ENCODE assay signal across 8 mouse cellular contexts in genomic region chr11:5064282-5065055, GRCm38 (mm10). TPM values are rescaled to one million over a fixed set of nuclear protein-coding genes. Genes with fewer than 3 reads are reported as not detected.
A peak's percentile ranks its signal among the peaks of the same experiment; 100 is the strongest.
DNase-seq lines count a peak whose midpoint lies in the region; ATAC-seq and TF ChIP-seq lines count a peak whose summit lies in the region.

No protein-coding gene starts in this region.

- WGBS in kidney, adult 2 months, result 19% methylated on average over 38 of the region's 38 CpGs
- WGBS in heart, embryonic 14.5 days, result 20% methylated on average over 38 of the region's 38 CpGs
- 13% methylated on average over 38 of the region's 38 CpGs for WGBS in limb, embryonic 15.5 days
- 12% methylated on average over 38 of the region's 38 CpGs for WGBS in neural tube, embryonic 14.5 days

- peaks cover 6% of the 10 kb centered on the region for H3K79me2 ChIP-seq in MEL (ENCODE audit: control insufficient read depth, insufficient read depth, low read length, poor library complexity)

- peaks cover 19% of the 10 kb centered on the region for H3K4me1 ChIP-seq in kidney, adult 2 months (ENCODE audit: control insufficient read depth, insufficient read depth, low read length)
- H3K4me1 ChIP-seq in MEL (ENCODE audit: control insufficient read depth in 1 of 2, insufficient read depth in 2 of 2, low read length in 2 of 2), result peaks cover 6 to 30% of the 10 kb centered on the region in 2 experiments
- peaks cover 20 to 39% of the 10 kb centered on the region in 2 experiments for H3K4me1 ChIP-seq in heart, embryonic 14.5 days (ENCODE audit: control insufficient read depth in 2 of 2, insufficient read depth in 2 of 2, low read length in 2 of 2)
- H3K4me1 ChIP-seq in limb, embryonic 15.5 days, result peaks cover 52% of the 10 kb centered on the region
- peaks cover 31% of the 10 kb centered on the region for H3K4me1 ChIP-seq in neural tube, embryonic 14.5 days (ENCODE audit: control insufficient read depth, insufficient read depth, low read length)

- peak overlapping the region; percentile 77 for H3K9ac ChIP-seq in MEL (ENCODE audit: control insufficient read depth, low read depth, low read length, poor library complexity, severe bottlenecking)
- H3K9ac ChIP-seq in heart, embryonic 14.5 days (ENCODE audit: low read length), result peak overlapping the region; percentile 73
- H3K9ac ChIP-seq in limb, embryonic 15.5 days, result peak overlapping the region; percentile 67
- peak overlapping the region; percentile 62 for H3K9ac ChIP-seq in neural tube, embryonic 14.5 days (replicated peaks; ENCODE audit: low read depth, low read length)

- no peaks in the 10 kb centered on the region for H3K27me3 ChIP-seq in kidney, adult 2 months (replicated peaks; ENCODE audit: control insufficient read depth, insufficient read depth, low read length)
- no peaks in the 10 kb centered on the region for H3K27me3 ChIP-seq in MEL (ENCODE audit: control insufficient read depth in 1 of 2, insufficient read depth in 2 of 2, low read length in 2 of 2)
- peaks cover 37% of the 10 kb centered on the region for H3K27me3 ChIP-seq in heart, embryonic 14.5 days (ENCODE audit: control insufficient read depth, insufficient read depth, low read length)
- H3K27me3 ChIP-seq in limb, embryonic 15.5 days, result peaks cover 45% of the 10 kb centered on the region
- peaks cover 38% of the 10 kb centered on the region for H3K27me3 ChIP-seq in neural tube, embryonic 14.5 days (ENCODE audit: control insufficient read depth, insufficient read depth, low read length)

- TF ChIP-seq CTCF in kidney, adult 2 months (conservative IDR thresholded peaks at IDR 0.05; ENCODE audit: insufficient read depth, insufficient read length, low read depth, low read length), result no peak
- no peak for TF ChIP-seq CTCF in MEL (IDR thresholded peaks at IDR 0.05 in 2 of 3, conservative IDR thresholded peaks at IDR 0.05 in 1 of 3; ENCODE audit: control insufficient read depth in 1 of 3, insufficient read depth in 1 of 3, low read depth in 2 of 3, low read length in 3 of 3, poor library complexity in 1 of 3, severe bottlenecking in 1 of 3)

- ATAC-seq in heart, embryonic 14.5 days (ENCODE audit: insufficient number of reproducible peaks, insufficient read depth, low FRiP score, low read depth), result no peak
- ATAC-seq in limb, embryonic 15.5 days (ENCODE audit: insufficient number of reproducible peaks, low FRiP score, low TSS enrichment, low read depth), result no peak
- ATAC-seq in neural tube, embryonic 14.5 days (ENCODE audit: low read depth), result peak; percentile 5; the same call in 1 of the 2 replicates
- no peak for ATAC-seq in inflammation-experienced regulatory T-cells, adult 6 months

- peak overlapping the region; percentile 88 for H3K4me2 ChIP-seq in heart, embryonic 14.5 days (ENCODE audit: low read length)
- H3K4me2 ChIP-seq in limb, embryonic 15.5 days, result peak overlapping the region; percentile 90
- H3K4me2 ChIP-seq in neural tube, embryonic 14.5 days (ENCODE audit: low read depth, low read length), result peak overlapping the region; percentile 91

- no peaks in the 10 kb centered on the region for H3K9me3 ChIP-seq in MEL (replicated peaks; ENCODE audit: insufficient read depth, low read length)
- H3K9me3 ChIP-seq in heart, embryonic 14.5 days (ENCODE audit: control insufficient read depth, low read length), result no peaks in the 10 kb centered on the region
- H3K9me3 ChIP-seq in limb, embryonic 15.5 days, result no peaks in the 10 kb centered on the region
- no peaks in the 10 kb centered on the region for H3K9me3 ChIP-seq in neural tube, embryonic 14.5 days (ENCODE audit: control insufficient read depth, low read length)

- no peak for TF ChIP-seq RAD21 in MEL (IDR thresholded peaks at IDR 0.05; ENCODE audit: low read depth, low read length)

- no peak for TF ChIP-seq POLR2A in kidney, adult 2 months (IDR thresholded peaks at IDR 0.05; ENCODE audit: low read depth, low read length)
- TF ChIP-seq POLR2A in MEL (IDR thresholded peaks at IDR 0.05; ENCODE audit: control insufficient read depth in 1 of 2, insufficient read depth in 1 of 2, low read depth in 1 of 2, low read length in 2 of 2, poor library complexity in 1 of 2), result no peak

- no peak overlapping the region for H3K27ac ChIP-seq in kidney, adult 2 months (ENCODE audit: insufficient read depth, low read depth, low read length)
- H3K27ac ChIP-seq in MEL (ENCODE audit: control insufficient read depth, low read depth, low read length), result peak overlapping the region; percentile 6; the same call in 1 of the 2 replicates
- 0 out of 4 replicates have a peak overlapping the region, but pooled peaks of 1 of the 2 experiments have one; percentile 1 for H3K27ac ChIP-seq in heart, embryonic 14.5 days (replicated peaks in 1 of 2; ENCODE audit: control insufficient read depth in 1 of 2, insufficient read depth in 1 of 2, low read depth in 2 of 2, low read length in 2 of 2)
- peak overlapping the region; percentile 68 for H3K27ac ChIP-seq in limb, embryonic 15.5 days
- H3K27ac ChIP-seq in neural tube, embryonic 14.5 days (ENCODE audit: low read depth, low read length), result no peak overlapping the region

- TF ChIP-seq EP300 in MEL (IDR thresholded peaks at IDR 0.05; ENCODE audit: low read depth in 1 of 2, low read length in 2 of 2), result no peak

- H3K4me3 ChIP-seq in kidney, adult 2 months (ENCODE audit: insufficient read depth, low read depth, low read length), result peak overlapping the region; percentile 75
- H3K4me3 ChIP-seq in MEL (ENCODE audit: control insufficient read depth in 1 of 2, insufficient read depth in 1 of 2, low read depth in 2 of 2, low read length in 2 of 2), result peak overlapping the region; percentile 72 to 86
- H3K4me3 ChIP-seq in heart, embryonic 14.5 days (ENCODE audit: control insufficient read depth in 1 of 2, insufficient read depth in 1 of 2, low read depth in 1 of 2, low read length in 2 of 2), result peak overlapping the region; percentile 57 to 65
- peak overlapping the region; percentile 79 for H3K4me3 ChIP-seq in limb, embryonic 15.5 days
- H3K4me3 ChIP-seq in neural tube, embryonic 14.5 days (ENCODE audit: low read depth, low read length), result peak overlapping the region; percentile 68

- peaks cover 2% of the 10 kb centered on the region; the same call in 1 of the 2 replicates for H3K36me3 ChIP-seq in kidney, adult 2 months (ENCODE audit: control insufficient read depth, insufficient read depth, low read length)
- peaks cover under 1 to 27% of the 10 kb centered on the region in 2 experiments for H3K36me3 ChIP-seq in MEL (ENCODE audit: control insufficient read depth in 1 of 2, insufficient read depth in 2 of 2, low read length in 2 of 2)
- peaks cover 28% of the 10 kb centered on the region for H3K36me3 ChIP-seq in heart, embryonic 14.5 days (ENCODE audit: control insufficient read depth, insufficient read depth, low read length)
- H3K36me3 ChIP-seq in limb, embryonic 15.5 days, result peaks cover 24% of the 10 kb centered on the region
- peaks cover 24% of the 10 kb centered on the region for H3K36me3 ChIP-seq in neural tube, embryonic 14.5 days (ENCODE audit: control insufficient read depth, insufficient read depth, low read length)

- DNase-seq in kidney, adult 2 months, result no peak
- no peak for DNase-seq in kidney, postnatal 14 days
- DNase-seq in MEL (ENCODE audit: low read depth, low spot score), result peak; percentile 70
- DNase-seq in testis, postnatal 10 days (ENCODE audit: low spot score), result no peak

RNA-seq across cellular contexts. Expression of gene Gas2l1, which starts 0.7 kb away (rescaled TPM):
- polyA plus RNA-seq in kidney, adult 2 months (2012; rRNA removed), result 40.2 and 48.3 TPM in 2 replicates
- total RNA-seq in MEL (2012; rRNA removed), result 41.1 and 43.9 TPM in 2 replicates
- polyA plus RNA-seq in MEL (2012; ENCODE audit: insufficient read depth in 1 of 2, insufficient read length in 2 of 2, low read depth in 1 of 2, low replicate concordance in 2 of 2, missing spikeins in 1 of 2), result 10 to 100 TPM in 1 of 2 experiments, not detected in 1; 89.0 TPM
- polyA plus RNA-seq in heart, embryonic 14.5 days (2014; fragmentation: Nextera tagmentation; extraction: Ambion mirVana), result 22.4 and 24.6 TPM in 2 replicates
- polyA plus RNA-seq in limb, embryonic 15.5 days (2015; fragmentation: Nextera tagmentation; extraction: Ambion mirVana), result 32.3 and 34.4 TPM in 2 replicates
- polyA plus RNA-seq in neural tube, embryonic 14.5 days (2014; fragmentation: Nextera tagmentation; extraction: Ambion mirVana), result 24.9 and 25.1 TPM in 2 replicates
- polyA plus RNA-seq in inflammation-experienced regulatory T-cells, adult 6 months (2017; shearing (Covaris generic)), result under 1 TPM; 0.58 to 0.94 (median 0.91) TPM

RNA-seq across cellular contexts. Expression of gene Rasl10a, which starts 6.5 kb away (rescaled TPM):
- polyA plus RNA-seq in kidney, adult 2 months (2012; rRNA removed), result 1.1 and 1.3 TPM in 2 replicates
- total RNA-seq in MEL (2012; rRNA removed), result 0.23 TPM in 1 of 2 replicates, not detected in the other
- 1 to 10 TPM in 1 of 2 experiments, not detected in 1; 1.3 TPM for polyA plus RNA-seq in MEL (2012; ENCODE audit: insufficient read depth in 1 of 2, insufficient read length in 2 of 2, low read depth in 1 of 2, low replicate concordance in 2 of 2, missing spikeins in 1 of 2)
- 1.1 and 2.0 TPM in 2 replicates for polyA plus RNA-seq in heart, embryonic 14.5 days (2014; fragmentation: Nextera tagmentation; extraction: Ambion mirVana)
- 7.1 and 8.6 TPM in 2 replicates for polyA plus RNA-seq in limb, embryonic 15.5 days (2015; fragmentation: Nextera tagmentation; extraction: Ambion mirVana)
- polyA plus RNA-seq in neural tube, embryonic 14.5 days (2014; fragmentation: Nextera tagmentation; extraction: Ambion mirVana), result 1.3 and 1.8 TPM in 2 replicates
- not detected for polyA plus RNA-seq in inflammation-experienced regulatory T-cells, adult 6 months (2017; shearing (Covaris generic))

RNA-seq across cellular contexts. Expression of gene Rhbdd3, which starts 34.3 kb away (rescaled TPM):
- polyA plus RNA-seq in kidney, adult 2 months (2012; rRNA removed), result 26.4 and 35.6 TPM in 2 replicates
- 35.9 TPM in 2 replicates for total RNA-seq in MEL (2012; rRNA removed)
- polyA plus RNA-seq in MEL (2012; ENCODE audit: insufficient read depth in 1 of 2, insufficient read length in 2 of 2, low read depth in 1 of 2, low replicate concordance in 2 of 2, missing spikeins in 1 of 2), result 10 to 100 TPM in 1 of 2 experiments, not detected in 1; 55.7 TPM
- 33.5 TPM in 2 replicates for polyA plus RNA-seq in heart, embryonic 14.5 days (2014; fragmentation: Nextera tagmentation; extraction: Ambion mirVana)
- polyA plus RNA-seq in limb, embryonic 15.5 days (2015; fragmentation: Nextera tagmentation; extraction: Ambion mirVana), result 23.1 and 26.1 TPM in 2 replicates
- 33.1 and 34.4 TPM in 2 replicates for polyA plus RNA-seq in neural tube, embryonic 14.5 days (2014; fragmentation: Nextera tagmentation; extraction: Ambion mirVana)
- polyA plus RNA-seq in inflammation-experienced regulatory T-cells, adult 6 months (2017; shearing (Covaris generic)), result 1 to 10 TPM; 3.3 to 4.6 (median 4.6) TPM

RNA-seq across cellular contexts. Expression of gene Ewsr1, which starts 34.6 kb away (rescaled TPM):
- 204 and 218 TPM in 2 replicates for polyA plus RNA-seq in kidney, adult 2 months (2012; rRNA removed)
- 435 and 452 TPM in 2 replicates for total RNA-seq in MEL (2012; rRNA removed)
- 1,000 to 10,000 TPM in 1 of 2 experiments, 100 to 1,000 TPM in 1; 570 to 1,336 TPM for polyA plus RNA-seq in MEL (2012; ENCODE audit: insufficient read depth in 1 of 2, insufficient read length in 2 of 2, low read depth in 1 of 2, low replicate concordance in 2 of 2, missing spikeins in 1 of 2)
- 198 and 242 TPM in 2 replicates for polyA plus RNA-seq in heart, embryonic 14.5 days (2014; fragmentation: Nextera tagmentation; extraction: Ambion mirVana)
- polyA plus RNA-seq in limb, embryonic 15.5 days (2015; fragmentation: Nextera tagmentation; extraction: Ambion mirVana), result 655 and 680 TPM in 2 replicates
- polyA plus RNA-seq in neural tube, embryonic 14.5 days (2014; fragmentation: Nextera tagmentation; extraction: Ambion mirVana), result 320 and 364 TPM in 2 replicates
- 100 to 1,000 TPM; 136 to 174 (median 140) TPM for polyA plus RNA-seq in inflammation-experienced regulatory T-cells, adult 6 months (2017; shearing (Covaris generic))

Comparison
In these comparisons a context has a peak if more than half of its experiments do, and no peak if none do; other contexts are left out.
1. H3K27ac ChIP-seq: peak in MEL (single experiment) and limb, embryonic 15.5 days (single experiment); none in kidney, adult 2 months (single experiment) and neural tube, embryonic 14.5 days (single experiment).
2. Peak in every context shown above with its lines, with median percentiles within 50 percentile points of each other: H3K4me3 ChIP-seq, H3K9ac ChIP-seq and H3K4me2 ChIP-seq.